Mouse (Mus musculus): ENCODE results near the gene Arl2bp. TPM values are rescaled to one million over a fixed set of nuclear protein-coding genes. Genes with fewer than 3 reads are reported as not detected.

Gene Arl2bp
- polyA plus RNA-seq, 1 experiment from 2014 or later = 138 TPM

DNA sequence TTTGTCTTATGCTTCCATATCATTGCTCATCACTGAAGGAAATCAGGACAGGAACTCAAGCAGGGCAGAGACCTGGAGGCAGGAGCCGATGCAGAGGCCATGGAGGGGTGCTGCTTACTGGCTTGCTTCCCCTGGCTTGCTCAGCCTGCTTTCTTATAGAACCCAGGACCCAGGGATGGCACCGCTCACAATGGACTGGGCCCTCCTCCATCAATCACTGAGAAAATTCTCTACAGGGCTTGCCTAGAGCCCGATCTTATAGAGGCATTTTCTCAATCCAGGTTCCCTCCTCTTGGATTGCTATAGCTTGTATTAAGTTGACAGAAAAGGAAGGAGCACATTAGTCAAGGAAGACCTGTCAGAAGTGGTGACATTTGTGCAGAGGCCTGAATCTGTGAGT, 30.2 kb downstream of the Arl2bp start:
- no peak for ATAC-seq (replicated peaks; ENCODE audit: low FRiP score)
- peak overlapping the region; percentile 75 for H3K4me2 ChIP-seq
- H3K27ac ChIP-seq = no peak overlapping the region
- 54% methylated on average over 3 of the region's 3 CpGs for WGBS
- H3K9me3 ChIP-seq (replicated peaks) = no peaks in the 10 kb centered on the region
- no peaks in the 10 kb centered on the region for H3K36me3 ChIP-seq
- H3K4me3 ChIP-seq (replicated peaks) = no peak overlapping the region; the same call in 1 of the 2 replicates
- H3K27me3 ChIP-seq = peaks cover 65% of the 10 kb centered on the region
- no peak overlapping the region for H3K9ac ChIP-seq
- peaks cover 21% of the 10 kb centered on the region for H3K4me1 ChIP-seq

DNA sequence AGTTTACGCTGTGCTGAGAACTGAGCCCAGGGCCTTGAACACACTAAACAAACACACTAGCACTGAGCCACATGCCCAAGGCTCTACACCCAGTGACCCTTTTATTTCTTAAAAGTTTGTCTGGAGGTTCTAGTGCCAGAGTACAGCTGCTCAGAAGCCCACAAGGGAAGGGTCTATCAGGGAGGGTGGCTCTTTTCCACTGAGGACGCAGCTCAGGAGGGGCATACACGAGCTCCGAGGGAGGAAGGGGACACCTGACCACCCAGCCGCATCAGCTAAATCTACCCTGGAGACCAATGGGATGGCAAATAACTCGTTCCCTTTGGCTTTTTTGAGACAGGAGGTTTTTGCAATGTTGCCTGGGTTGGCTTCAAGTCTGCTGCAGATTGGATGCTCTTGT, 31.6 kb downstream of the Arl2bp start:
- no peak overlapping the region for H3K9ac ChIP-seq
- no peaks in the 10 kb centered on the region for H3K9me3 ChIP-seq (replicated peaks)
- H3K27ac ChIP-seq = no peak overlapping the region
- H3K36me3 ChIP-seq = no peaks in the 10 kb centered on the region
- no peak overlapping the region for H3K4me2 ChIP-seq
- 84% methylated on average over 6 of the region's 6 CpGs for WGBS
- no peak overlapping the region for H3K4me3 ChIP-seq (replicated peaks)
- ATAC-seq (replicated peaks; ENCODE audit: low FRiP score) = no peak
- H3K4me1 ChIP-seq = peaks cover 26% of the 10 kb centered on the region
- peaks cover 54% of the 10 kb centered on the region for H3K27me3 ChIP-seq

DNA sequence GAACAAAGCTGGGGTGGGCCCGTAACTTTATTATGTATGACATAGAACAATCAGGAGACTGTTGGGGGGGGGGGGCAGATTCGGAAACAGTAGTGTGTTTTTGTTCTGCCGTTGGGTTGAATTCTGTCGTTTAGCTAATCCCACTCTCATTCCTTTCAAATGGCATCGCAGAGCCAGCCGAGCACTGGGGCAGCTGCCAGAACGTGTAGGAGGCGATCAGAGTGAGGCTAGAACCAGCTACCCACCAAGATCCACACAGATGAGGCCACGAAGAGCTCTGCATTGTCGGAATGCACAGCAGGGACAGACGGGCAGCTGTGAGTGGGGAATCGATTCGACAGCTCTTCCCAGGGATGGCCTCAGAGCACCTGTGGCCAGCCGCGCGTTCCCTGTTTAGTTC, 33.0 kb downstream of the Arl2bp start:
- ATAC-seq (replicated peaks; ENCODE audit: low FRiP score) = no peak
- no peak overlapping the region for H3K4me3 ChIP-seq (replicated peaks)
- H3K4me2 ChIP-seq = no peak overlapping the region
- no peaks in the 10 kb centered on the region for H3K9me3 ChIP-seq (replicated peaks)
- no peaks in the 10 kb centered on the region for H3K36me3 ChIP-seq
- peaks cover 30% of the 10 kb centered on the region for H3K4me1 ChIP-seq
- 77% methylated on average over 16 of the region's 16 CpGs for WGBS
- H3K9ac ChIP-seq = no peak overlapping the region
- peaks cover 39% of the 10 kb centered on the region for H3K27me3 ChIP-seq
- no peak overlapping the region for H3K27ac ChIP-seq

DNA sequence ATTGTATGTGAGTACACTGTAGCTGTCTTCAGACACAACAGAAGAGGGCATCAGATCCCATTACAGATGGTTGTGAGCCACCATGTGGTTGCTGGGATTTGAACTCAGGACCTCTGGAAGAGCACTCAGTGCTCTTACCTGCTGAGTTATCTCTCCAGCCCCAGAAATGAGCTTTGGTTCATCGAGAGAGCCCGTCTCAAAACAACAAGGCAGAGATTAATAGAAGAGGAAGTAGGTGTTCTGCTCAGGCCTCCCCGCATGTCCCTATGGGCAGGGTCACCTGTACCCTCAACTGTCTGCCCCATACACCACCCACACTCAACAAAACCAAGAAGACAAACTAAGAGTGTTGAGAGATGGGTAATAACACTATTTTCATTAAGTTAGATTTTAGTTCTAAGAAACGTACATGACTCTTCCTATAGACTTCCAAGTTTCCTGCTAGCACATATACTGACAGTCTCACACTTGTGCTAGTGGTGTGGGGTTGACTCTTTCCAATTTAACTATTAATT, 34.1 kb downstream of the Arl2bp start:
- H3K36me3 ChIP-seq = no peaks in the 10 kb centered on the region
- 80% methylated on average over 4 of the region's 4 CpGs for WGBS
- no peak overlapping the region for H3K4me3 ChIP-seq (replicated peaks)
- H3K9ac ChIP-seq = no peak overlapping the region
- H3K27me3 ChIP-seq = peaks cover 28% of the 10 kb centered on the region
- H3K9me3 ChIP-seq (replicated peaks) = no peaks in the 10 kb centered on the region
- no peak overlapping the region for H3K4me2 ChIP-seq
- peaks cover 24% of the 10 kb centered on the region for H3K4me1 ChIP-seq
- H3K27ac ChIP-seq = no peak overlapping the region
- ATAC-seq (replicated peaks; ENCODE audit: low FRiP score) = no peak

DNA sequence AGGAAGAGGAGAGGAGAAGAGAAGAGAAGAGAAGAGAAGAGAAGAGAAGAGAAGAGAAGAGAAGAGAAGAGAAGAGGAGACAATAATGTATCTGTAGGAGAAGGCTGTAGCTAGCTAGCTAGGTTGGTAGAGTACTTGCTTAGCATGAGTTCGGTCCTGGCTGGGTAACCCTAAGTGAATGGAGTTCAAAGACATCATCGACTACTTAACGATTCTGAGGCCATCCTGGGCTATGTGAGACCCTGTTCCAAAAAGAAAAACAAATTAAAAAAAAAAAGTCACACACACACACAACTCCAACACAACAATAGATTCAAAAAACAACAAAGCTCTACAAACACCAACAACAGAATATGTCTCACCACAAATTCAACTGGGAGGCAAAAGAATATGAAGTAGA, 35.8 kb downstream of the Arl2bp start:
- Histone ChIP-seq H3K4me3 (replicated peaks) (peak overlapping the region; percentile 58), H3K4me2 (peak overlapping the region; percentile 60; the same call in 1 of the 2 replicates), H3K9me3 (replicated peaks) (no peaks in the 10 kb centered on the region), H3K36me3 (no peaks in the 10 kb centered on the region), H3K27ac (no peak overlapping the region), H3K9ac (no peak overlapping the region), H3K27me3 (peaks cover 12% of the 10 kb centered on the region), H3K4me1 (0 out of 2 replicates have a peak, but pooled peaks cover 17% of the 10 kb centered on the region)
- 76% methylated on average over 3 of the region's 3 CpGs for WGBS
- no peak for ATAC-seq (replicated peaks; ENCODE audit: low FRiP score)

DNA sequence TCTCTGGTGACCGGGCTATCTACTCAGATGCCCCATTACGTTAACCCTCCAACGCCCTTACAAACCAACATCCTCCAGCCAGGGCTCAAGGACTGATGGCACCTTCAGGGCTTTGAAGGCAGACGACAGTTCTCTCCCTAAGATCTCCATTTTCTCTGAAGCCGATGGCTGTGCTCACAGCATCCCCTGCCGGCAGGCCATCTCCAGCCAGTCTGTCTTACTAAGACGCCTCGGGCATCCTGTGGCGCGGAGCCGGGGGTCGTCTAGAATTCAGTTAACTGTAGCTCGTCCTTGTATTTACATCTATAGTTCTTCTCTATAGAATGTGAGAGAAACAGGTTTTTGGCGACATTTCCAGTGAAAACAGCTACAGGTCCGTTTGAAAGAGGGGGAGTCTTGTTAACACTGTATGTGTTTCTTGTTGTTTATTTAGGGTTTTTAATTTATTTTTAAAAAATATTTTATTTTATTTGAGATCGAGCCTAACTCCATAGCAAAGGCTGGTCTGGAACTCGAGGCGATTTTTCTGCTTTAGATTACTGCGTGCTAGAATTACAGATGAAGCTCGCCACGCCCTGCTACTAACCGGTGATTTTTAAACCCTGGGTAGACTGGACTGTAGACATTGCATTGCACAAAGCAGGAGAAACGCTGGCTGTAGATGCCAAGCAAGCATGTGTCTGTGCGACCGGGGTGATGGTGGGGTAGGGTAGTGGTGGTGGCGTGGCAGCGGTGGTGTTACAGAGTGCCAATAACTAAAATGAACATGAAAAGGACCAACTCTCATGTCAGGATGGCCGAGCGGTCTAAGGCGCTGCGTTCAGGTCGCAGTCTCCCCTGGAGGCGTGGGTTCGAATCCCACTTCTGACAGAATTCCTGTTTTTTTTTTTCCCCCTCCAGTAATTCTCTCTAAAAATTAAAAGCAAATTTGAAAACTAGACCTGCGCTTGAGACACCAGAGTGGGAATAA, 36.7 kb downstream of the Arl2bp start:
- Histone ChIP-seq H3K9ac (peak overlapping the region; percentile 50), H3K27me3 (peaks cover 3% of the 10 kb centered on the region; the same call in 1 of the 2 replicates), H3K4me3 (replicated peaks) (peak overlapping the region; percentile 58), H3K36me3 (no peaks in the 10 kb centered on the region), H3K9me3 (replicated peaks) (no peaks in the 10 kb centered on the region), H3K4me2 (peak overlapping the region; percentile 60), H3K27ac (peak overlapping the region; percentile 79), H3K4me1 (0 out of 2 replicates have a peak, but pooled peaks cover 19% of the 10 kb centered on the region)
- ATAC-seq (replicated peaks; ENCODE audit: low FRiP score) = peak; percentile 90
- under 1% methylated on average over 35 of the region's 35 CpGs for WGBS

DNA sequence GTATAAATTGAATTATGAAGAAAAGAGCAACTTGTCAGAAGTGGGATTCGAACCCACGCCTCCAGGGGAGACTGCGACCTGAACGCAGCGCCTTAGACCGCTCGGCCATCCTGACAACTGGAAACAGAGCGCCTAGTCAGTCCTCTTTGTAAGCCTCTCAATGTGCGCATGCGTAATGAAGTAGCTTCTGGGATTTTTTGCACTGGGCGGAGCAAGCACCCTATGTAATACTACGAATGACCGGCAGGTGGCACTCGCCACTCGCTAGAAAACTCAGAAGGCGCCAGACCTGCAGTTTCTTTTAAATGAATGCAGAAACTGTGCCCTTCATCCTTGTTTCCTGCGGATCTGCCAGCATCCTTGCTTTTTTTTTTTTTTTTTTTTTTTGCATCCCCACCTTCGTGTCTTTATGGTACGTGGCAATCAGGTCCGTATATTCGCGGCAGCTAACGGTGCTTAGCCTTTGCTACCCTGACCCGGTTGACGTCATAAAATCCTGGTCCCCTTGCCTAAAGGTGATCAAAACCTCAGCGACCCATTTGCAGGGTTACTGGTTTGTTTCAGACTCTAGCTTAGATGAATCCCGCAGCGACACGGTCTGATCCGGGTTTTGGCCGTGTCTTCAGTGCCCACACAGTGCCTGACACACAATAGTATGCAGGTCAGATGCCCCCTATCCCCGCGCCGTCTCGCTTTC, 37.7 kb downstream of the Arl2bp start:
- Histone ChIP-seq H3K27me3 (no peaks in the 10 kb centered on the region), H3K27ac (no peak overlapping the region), H3K4me3 (replicated peaks) (peak overlapping the region; percentile 58), H3K4me1 (0 out of 2 replicates have a peak, but pooled peaks cover 19% of the 10 kb centered on the region), H3K9ac (peak overlapping the region; percentile 5; the same call in 1 of the 2 replicates), H3K4me2 (peak overlapping the region; percentile 60), H3K9me3 (replicated peaks) (no peaks in the 10 kb centered on the region), H3K36me3 (no peaks in the 10 kb centered on the region)
- peak; percentile 91 for ATAC-seq (replicated peaks; ENCODE audit: low FRiP score)
- WGBS = under 1% methylated on average over 35 of the region's 35 CpGs

DNA sequence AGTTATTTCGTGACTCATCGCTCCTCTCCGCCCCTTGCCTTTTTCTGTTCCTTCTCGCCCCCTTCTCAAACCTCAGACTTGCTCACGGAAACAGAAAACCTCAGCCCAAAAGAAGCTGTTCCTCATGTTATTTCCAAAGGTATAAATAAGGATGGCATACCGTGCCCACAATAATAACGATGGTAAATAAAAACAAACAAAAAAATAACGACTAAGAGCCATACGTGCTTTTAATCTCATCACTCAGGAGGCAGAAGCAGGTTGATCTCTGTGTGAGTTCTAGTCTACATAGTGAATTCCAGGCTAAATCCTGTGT, 38.2 kb downstream of the Arl2bp start:
- Histone ChIP-seq H3K36me3 (no peaks in the 10 kb centered on the region), H3K27ac (no peak overlapping the region), H3K9me3 (replicated peaks) (no peaks in the 10 kb centered on the region), H3K27me3 (no peaks in the 10 kb centered on the region), H3K4me2 (peak overlapping the region; percentile 60), H3K9ac (peak overlapping the region; percentile 5; the same call in 1 of the 2 replicates), H3K4me1 (0 out of 2 replicates have a peak, but pooled peaks cover 19% of the 10 kb centered on the region), H3K4me3 (replicated peaks) (peak overlapping the region; percentile 58)
- no peak for ATAC-seq (replicated peaks; ENCODE audit: low FRiP score)
- WGBS = 19% methylated on average over 9 of the region's 9 CpGs

DNA sequence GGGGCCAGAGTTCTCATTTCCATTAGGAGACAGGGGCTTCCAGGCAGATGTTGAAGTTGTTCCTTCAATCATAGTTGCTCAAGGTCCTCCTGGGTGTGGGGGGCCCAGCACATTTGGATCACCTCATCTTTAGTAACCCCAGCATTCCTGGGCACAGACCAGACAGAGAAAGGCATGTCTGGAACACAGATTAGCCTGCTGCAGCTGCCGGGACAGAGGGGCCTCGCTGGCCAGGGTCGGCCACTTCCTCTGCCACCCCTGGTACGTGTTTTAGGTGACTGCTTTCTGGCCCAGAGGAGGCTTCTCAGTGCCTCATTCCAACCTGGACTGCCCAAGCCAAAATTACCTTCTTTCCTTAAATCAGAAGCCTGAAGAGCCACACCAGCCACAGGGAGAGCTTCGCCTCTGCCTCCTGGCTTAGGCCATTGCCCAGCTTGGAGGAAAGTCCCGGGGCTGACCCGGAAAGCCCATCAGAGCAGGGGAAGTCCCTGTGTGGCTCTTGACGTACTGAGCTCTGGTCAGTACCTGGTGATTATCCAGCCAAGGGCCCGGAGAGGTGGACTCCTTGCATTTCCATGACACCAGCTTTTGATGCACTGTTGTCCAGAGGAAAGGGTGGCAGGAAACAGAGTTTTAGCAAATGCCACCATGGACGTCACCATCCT, 39.3 kb downstream of the Arl2bp start:
- H3K36me3 ChIP-seq = no peaks in the 10 kb centered on the region
- H3K4me3 ChIP-seq (replicated peaks) = no peak overlapping the region
- H3K9me3 ChIP-seq (replicated peaks) = no peaks in the 10 kb centered on the region
- no peaks in the 10 kb centered on the region for H3K27me3 ChIP-seq
- H3K4me2 ChIP-seq = no peak overlapping the region
- 0 out of 2 replicates have a peak, but pooled peaks cover 19% of the 10 kb centered on the region for H3K4me1 ChIP-seq
- H3K9ac ChIP-seq = no peak overlapping the region
- H3K27ac ChIP-seq = no peak overlapping the region
- WGBS = 74% methylated on average over 10 of the region's 10 CpGs
- ATAC-seq (replicated peaks; ENCODE audit: low FRiP score) = no peak

DNA sequence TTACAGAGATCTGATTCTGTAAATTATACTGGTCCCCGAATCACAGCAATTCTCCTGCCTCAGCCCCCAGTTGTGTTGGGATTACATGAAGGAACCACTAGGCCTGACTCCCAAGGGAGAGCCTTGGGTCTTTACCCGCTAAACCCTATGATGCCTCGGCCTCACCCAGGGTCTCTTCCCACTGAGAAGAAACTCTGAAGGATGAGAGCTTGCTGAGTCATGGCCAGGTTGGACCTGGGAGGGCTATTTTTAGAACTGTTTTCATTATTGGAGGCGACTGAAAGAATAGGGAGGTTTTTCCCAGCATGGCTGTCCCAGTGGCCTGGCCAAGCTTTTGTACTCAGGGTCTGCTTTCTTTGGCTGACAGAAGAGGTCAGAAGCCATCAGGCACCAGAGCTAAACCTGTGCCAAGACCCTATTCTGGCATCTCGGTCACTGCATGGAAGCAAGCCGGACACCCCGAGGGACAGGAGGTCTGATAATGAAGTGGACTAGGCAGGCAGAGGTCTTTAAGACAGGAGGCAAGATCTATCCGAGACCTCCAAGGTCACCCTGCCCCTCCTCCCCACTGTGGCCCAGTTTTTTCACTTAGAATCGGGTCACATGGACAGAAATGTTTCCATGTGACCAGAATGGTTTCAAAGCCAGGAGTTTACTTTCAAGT, 40.5 kb downstream of the Arl2bp start:
- no peaks in the 10 kb centered on the region for H3K27me3 ChIP-seq
- H3K4me1 ChIP-seq = peaks cover 22% of the 10 kb centered on the region; the same call in 1 of the 2 replicates
- H3K4me3 ChIP-seq (replicated peaks) = no peak overlapping the region
- no peak overlapping the region for H3K27ac ChIP-seq
- no peaks in the 10 kb centered on the region for H3K36me3 ChIP-seq
- no peak overlapping the region for H3K9ac ChIP-seq
- no peak for ATAC-seq (replicated peaks; ENCODE audit: low FRiP score)
- H3K4me2 ChIP-seq = no peak overlapping the region
- WGBS = 65% methylated on average over 9 of the region's 9 CpGs
- H3K9me3 ChIP-seq (replicated peaks) = no peaks in the 10 kb centered on the region

DNA sequence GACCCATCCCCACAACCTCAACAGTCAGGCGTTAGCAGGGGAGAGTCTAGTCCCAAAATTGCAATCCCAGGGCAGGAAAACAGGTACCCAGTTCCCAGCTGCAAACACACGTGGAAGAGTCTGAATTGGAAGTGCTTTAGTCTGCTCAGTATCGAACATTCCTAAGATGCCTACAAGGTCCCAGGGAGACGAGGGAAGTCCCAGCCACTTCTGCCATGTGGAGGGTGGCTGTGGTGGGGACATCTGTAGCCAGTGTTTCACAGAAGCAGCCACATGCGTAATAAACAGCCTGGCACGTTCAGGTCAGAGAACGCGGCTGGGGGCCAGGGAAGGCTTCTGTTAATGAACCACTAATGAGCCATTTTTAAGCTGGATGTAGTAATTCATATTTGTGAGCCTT, 43.9 kb downstream of the Arl2bp start:
- Histone ChIP-seq H3K4me2 (no peak overlapping the region), H3K36me3 (no peaks in the 10 kb centered on the region), H3K27me3 (0 out of 2 replicates have a peak, but pooled peaks cover 7% of the 10 kb centered on the region), H3K9ac (no peak overlapping the region), H3K27ac (no peak overlapping the region), H3K9me3 (replicated peaks) (no peaks in the 10 kb centered on the region), H3K4me1 (peaks cover 11% of the 10 kb centered on the region; the same call in 1 of the 2 replicates), H3K4me3 (replicated peaks) (no peak overlapping the region)
- WGBS = 70% methylated on average over 8 of the region's 8 CpGs
- ATAC-seq (replicated peaks; ENCODE audit: low FRiP score) = no peak

Data from kidney, embryonic 15.5 days (tissue).